Mouse (Mus musculus): ENCODE measurements around the gene Fbxl21. TPM values are rescaled to one million over a fixed set of nuclear protein-coding genes. Genes with fewer than 3 reads are reported as not detected.

The Fbxl21 gene
- under 1 TPM in 1 of 2 experiments, not detected in 1; 0.40 TPM for total RNA-seq (2023)

DNA sequence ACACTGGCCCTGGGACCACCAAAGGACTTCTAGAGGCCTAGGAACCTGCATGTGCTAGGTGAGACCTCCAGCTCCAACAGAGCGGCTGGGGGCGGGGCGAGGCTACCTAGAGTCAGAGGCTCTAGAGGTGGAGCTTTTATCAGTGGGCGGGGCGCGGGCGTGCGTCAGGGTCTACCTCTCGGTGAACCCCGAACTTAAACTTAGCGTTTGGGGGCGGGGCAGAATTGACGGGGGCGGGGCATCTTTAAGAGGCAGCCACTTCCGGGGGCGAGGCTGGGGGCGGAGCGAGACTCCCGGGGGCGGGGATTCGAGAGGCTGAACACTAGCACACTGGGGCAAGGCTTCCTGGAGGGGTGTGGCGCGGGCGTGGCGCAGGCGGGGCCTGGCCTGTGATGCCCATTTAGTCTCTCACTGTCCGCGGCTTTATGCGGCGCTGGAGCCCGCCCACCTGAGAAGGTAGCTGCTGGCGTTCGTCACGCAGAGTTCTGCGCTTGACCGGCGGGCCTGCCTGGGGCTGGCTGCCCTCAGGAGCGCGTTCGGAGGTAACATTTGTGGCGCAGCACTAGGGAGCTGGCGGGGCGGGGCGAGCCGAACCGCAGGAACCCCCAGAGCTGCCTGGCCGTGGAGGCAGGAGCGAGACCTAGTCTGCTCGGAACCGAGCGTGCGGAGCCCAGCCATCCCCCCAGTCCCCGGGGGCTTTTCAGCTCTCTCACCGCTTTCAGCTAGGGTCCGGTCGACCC lies at the start of gene Fbxl21:
Gene Fbxl21, plus strand, starts transcription at position 392 of the 740 bp plus-strand sequence.

DNA sequence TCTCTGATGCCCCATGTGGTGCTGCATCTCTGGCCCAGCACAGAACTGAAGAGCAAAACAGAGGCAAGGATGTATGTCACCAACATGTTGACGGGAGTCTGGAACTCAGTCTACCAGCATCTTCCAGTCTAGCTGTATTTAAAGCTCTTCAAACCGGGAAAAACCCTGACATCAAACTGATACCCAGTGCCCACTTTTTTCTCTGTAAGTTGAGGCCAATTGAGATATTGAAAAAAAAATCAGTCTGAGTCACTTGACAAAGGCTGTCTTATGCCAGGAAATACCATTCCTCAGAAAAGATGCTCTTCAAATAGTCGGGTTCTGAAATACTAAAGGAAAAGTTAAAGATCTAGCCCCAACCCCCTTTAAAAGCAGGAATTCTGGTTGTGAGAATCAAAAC lies 40.1 kb upstream of the Fbxl21 start, which contains the start of gene Il9:
Gene Il9, minus strand, starts transcription at position 101 of the 400 bp plus-strand sequence.

DNA sequence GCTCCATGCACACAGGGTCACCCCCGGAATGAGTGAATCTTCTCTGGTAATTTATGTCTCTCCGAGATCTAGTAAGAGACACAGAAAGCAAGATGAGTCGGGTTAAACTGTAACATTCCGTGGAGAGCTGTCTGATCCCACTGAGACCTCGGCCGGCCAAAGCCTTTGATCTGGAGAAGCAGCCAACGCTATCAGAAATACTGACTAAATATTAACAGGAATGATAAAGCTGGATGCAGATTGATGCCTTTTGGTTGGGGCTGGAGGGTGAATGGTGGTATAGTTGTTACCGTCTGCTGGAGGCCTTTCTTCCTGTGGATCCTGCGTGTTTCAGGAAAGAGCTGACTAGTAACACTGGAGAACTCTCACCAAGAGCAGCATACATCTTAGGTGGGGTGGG lies 26.1 kb downstream of the Fbxl21 start, which contains the start of gene Lect2:
Gene Lect2, minus strand, starts transcription at position 102 of the 400 bp plus-strand sequence.

Other genes with a start within 250 kb of the Fbxl21 start
- gene Cxcl14, start 225.9 kb upstream of the Fbxl21 start, total RNA-seq (2023), result not detected
- not detected for gene Gm3045, start 95.9 kb upstream of the Fbxl21 start, total RNA-seq (2023)
- not detected for gene Slc25a48, start 84.1 kb upstream of the Fbxl21 start, total RNA-seq (2023)
- not detected for gene Il9, start 40.2 kb upstream of the Fbxl21 start, total RNA-seq (2023)
- not detected for gene Lect2, start 26.0 kb downstream of the Fbxl21 start, total RNA-seq (2023)
- 100 to 1,000 TPM; 354 to 422 TPM for gene Tgfbi, start 87.1 kb downstream of the Fbxl21 start, total RNA-seq (2023)
- 10 to 100 TPM; 10.0 to 10.4 TPM for gene Smad5, start 180.5 kb downstream of the Fbxl21 start, total RNA-seq (2023)
- gene Gm45623, start 231.4 kb downstream of the Fbxl21 start, total RNA-seq (2023), result not detected